Mouse (Mus musculus): Measurements from ENCODE around the gene St6galnac3.

Gene St6galnac3

DNA sequence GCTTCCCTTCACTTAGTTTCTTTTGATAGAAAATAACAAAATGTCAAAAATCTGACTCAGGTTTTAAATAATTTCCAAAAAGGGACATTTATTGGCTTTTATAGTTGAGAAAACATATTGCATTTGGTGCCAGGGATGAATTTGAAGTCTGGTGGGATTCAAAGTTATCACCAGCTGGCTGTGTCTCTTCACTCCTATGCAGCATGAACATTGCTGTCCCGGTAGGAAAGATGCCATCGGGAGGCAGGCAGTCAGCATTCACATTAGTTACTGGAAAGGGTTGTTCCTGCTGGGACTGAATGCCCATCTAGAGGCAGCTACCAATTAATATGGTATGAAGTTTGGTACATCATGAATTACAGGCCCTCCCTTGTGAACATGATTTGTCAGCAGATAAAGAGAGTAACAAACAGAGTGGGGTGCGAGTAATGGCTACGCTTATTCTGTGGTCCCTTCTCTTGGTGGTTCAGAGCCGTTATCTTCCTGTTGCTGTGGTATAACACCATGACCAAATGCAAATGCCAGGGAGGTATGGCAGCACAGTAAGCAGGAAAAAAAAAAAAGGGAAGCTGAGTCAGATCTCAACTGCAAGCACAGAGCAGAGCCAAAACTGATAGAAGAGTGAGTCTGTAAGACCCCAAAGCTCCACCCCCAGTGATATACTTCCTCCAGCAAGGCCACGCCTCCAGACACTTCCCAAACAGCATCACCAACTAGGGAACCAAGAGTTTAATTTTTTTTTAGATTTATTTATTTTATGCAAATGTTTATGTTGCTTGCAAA lies 535.1 kb downstream of the St6galnac3 start:
- DNase-seq: no peak

DNA sequence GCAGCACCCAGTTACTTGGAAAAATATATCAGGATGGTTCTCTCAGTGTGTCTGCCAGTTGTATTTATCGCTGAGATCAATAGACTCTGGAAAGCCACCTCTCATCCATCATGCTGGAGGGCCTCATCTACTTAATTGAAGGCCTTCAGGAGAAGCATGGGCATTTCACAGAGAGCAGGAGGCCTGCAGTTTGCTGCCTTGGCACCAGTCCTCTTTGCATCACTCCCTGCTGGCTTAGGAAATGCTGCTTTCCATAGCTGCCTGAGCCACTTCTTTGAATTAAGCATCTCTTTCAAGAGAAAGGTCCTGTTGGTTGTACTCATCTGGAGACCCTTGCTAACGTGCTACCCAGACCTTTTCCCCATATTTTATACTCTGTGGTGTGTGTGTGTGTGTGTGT lies 536.8 kb downstream of the St6galnac3 start:
- no peak for DNase-seq

DNA sequence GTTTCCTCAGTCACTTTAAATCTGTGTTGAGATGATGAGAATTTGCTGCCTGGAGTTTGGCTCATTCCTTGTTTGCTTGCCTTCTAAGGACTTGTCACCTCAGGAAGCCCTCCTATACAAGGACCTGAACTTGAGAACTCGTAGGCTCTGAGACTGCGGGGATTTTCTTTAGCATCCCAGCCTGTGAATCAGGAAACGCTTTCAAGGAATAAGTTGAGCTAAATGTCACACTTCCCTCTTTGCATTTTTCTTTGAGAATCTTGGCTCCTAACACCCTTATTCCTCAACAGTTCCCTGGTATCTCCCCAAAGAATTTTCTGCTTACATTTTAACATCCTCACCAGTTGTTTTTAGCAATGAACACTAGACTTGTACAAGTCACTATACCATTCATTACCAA lies 539.9 kb downstream of the St6galnac3 start:
- DNase-seq: no peak

DNA sequence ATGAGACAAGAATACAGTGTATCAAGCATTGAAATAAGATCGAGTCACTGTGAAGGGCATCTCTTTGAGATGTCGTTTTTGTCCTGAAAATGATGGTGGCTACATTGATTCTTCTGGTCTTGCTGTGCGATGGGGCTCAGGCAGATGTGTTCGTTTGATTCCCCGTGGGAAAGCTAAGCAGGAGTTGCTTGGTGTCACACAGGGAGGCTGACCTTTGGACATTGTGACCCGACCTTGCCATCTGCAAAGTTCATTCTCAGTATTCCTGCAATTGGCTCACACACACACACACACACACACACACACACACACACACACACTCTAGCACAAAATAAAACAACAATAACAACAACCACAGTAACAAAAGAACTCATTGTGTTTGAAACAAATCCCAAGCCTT lies 543.7 kb downstream of the St6galnac3 start:
- no peak for DNase-seq

DNA sequence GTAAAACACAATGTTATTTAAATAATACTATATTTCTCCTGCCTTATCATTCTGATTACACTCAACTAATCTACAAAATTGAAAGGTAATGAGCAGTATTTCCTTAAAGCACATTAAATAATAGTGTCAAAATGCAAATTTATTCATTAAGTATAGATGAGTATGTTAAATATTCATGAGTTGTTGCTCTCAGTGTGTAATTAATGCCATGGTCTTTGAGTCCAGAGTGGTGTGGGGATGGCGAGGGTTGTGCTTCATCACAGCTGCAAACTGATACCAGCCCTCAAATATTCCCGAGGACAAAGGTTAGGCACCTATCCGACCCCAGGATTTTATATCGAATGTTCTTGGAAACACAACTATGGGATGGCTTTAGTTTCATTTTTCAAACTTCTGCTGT lies 548.2 kb downstream of the St6galnac3 start:
- no peak for DNase-seq

DNA sequence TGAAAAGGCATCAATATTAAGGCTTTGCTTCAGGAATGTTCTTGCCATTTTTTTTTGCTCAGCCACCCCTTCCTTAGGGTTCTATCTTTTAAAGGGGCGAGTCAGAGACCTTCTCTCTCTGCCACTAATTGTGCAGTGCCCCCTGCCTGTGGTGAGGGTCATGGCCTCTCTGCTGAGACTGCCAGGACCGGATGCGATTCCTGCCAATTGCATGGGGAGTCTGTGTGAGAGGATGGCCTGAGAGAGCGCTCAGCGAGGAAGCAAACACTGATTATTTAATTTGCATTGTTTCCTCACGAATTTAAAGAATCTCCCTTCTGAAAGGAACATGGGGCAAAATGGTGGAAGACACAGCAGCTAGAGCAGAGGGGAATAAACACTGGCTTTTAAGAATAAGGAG lies 548.6 kb downstream of the St6galnac3 start:
- no peak for DNase-seq

DNA sequence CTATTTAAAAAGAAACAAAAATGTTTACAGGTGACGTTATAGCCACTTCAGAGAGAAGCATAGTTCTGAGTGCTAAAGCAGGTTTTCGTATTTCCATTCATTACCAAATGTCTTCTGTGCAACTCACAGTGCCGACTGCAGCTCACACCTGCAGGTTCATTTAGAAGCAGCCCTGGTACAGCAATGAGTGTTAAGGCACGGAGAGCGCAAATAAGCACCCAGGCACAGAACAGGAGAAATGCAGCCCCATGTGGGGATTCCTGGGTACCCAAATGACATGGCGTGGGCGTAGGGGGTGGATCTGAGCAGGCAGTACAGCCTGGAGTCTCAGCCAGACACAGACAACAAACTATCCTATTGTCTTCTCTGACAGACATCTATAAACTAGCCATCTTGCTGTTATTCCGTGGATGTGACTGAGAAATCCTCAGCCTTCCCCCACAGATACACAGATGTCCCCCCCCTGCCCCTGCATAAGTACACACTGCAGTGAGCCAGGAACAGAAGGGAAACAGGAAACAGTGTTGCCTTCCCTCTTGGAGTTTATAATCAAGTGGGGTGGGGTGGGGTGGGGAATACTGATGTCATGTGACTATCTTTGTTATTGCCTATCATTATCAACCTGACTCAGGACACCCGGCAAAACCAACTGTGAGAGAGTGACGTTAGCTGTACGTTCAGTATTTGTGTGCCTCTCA lies 550.5 kb downstream of the St6galnac3 start:
- no peak for DNase-seq

DNA sequence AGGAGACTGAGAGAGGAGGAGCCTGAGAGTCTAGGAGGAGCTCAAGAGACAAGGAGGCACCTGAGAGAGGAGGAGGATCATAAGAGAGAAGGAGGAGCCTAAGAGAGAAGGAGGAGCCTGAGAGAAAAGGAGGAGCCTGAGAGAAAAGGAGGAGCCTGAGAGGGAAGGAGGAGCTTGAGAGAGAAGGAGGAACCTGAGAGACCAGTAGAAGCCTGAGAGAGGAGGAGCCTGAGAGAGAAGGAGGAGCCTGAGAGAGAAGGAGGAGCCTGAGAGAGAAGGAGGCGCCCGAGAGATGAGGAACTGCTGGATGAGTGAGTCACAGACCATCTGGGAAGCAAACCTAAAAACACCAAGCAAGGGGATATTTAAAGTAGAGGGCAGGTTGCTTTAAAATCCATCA lies 551.4 kb downstream of the St6galnac3 start:
- DNase-seq: no peak

DNA sequence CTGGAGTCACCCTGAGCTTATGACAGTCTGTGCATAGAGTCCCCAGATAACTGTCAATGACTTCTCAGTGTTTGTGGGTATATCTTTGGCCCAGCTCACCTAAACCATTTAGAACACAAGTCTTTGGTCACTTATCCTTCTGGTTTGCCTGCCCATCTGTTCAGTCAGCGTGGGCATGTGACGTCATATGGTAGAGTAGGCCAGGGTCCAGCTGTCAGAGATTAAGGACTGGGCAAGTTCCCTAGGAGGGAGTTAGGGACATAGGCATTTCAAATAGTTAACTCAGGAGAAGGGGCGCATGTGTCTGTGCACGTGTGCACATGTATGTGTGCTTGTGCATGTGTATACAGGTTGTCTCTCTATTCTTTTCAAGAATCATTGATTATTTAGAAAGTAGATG lies 554.8 kb downstream of the St6galnac3 start:
- DNase-seq: no peak

DNA sequence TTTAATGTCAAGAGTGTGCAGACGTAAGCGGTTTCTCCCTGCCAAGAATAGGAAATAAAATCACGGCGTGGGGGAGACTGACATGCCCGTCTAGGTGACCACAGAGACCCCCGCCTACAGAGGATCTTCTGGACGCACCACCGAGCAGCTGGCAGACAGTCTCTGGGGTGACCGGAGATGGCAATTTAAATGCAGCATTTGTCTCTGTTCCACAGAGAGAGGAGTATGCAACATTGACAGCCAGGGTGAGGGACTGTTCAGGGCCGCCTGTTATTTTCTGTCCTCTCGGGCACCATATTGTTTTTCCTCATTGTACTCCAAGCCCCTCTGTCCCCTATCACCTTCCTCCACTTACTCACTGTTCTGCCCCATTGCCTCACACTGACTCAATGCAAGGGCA lies 555.2 kb downstream of the St6galnac3 start:
- DNase-seq: no peak

DNA sequence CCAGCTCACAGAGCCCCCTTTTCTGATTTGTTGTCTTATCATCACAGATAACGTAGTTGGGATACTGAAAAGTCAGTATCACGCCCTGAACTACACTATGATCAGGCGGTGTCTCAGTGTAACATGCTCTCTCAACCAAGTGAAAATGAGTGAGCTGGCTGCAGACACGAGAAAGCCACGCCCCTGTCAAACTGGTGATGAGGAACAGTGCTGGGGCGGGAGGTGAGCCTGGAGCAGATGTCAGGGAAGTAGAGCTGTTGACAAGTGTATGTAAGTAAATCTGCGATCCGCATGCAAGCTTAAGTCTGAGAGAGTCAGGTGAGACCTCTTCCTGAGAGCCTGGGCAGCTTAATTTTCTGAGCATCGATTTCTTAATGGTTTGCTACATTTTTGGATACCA lies 563.3 kb downstream of the St6galnac3 start:
- no peak for DNase-seq

DNA sequence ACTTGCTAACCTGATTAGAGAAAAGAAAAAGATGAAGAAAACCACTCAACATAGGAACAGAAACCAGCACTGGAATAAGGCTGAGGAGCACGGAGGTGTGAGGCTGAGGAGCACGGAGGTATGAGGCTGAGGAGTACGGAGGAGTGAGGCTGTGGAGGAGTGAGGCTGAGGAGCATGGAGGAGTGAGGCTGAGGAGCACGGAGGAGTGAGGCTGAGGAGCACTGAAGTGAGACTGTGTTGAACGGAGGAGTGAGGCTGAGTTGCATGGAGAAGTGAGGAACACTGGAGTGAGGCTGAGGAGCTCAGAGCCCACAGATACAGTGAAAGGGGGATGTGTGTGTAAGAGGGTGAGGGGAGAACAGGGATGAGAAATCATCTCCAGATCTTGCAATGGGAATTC lies 564.3 kb downstream of the St6galnac3 start:
- DNase-seq: no peak

DNA sequence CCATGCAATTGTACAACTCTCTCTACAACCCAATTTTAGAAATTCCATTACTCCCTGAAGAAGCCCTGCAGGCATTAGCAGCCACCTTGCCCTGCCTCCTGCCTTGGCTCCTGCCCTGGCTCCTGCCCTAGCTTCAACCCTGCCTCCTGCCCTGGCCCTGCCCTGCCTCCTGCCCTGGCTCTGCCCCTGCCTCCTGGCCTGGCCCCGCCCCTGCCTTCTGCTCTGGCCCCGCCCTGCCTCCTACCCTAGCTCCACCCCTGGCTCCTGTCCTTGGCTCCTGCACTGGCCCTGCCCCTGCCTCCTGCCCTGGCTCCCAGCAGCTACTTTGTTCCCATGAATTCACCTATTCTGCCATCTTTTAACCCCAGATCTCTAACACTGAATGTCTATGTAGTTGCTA lies 576.1 kb downstream of the St6galnac3 start:
- DNase-seq: no peak

Measured in cerebellum, adult 9-10 months (tissue).